Mouse (Mus musculus): ENCODE measurements around the gene AU022252.
A peak's percentile ranks its signal among the peaks of the same experiment; 100 is the strongest.

GRCm38 (mm10) chr4:119192757-119193156 is 39.8 kb downstream of the AU022252 start:
- TF ChIP-seq JUND (IDR thresholded peaks at IDR 0.05; ENCODE audit: low read depth, low read length) (no peak), CTCF (IDR thresholded peaks at IDR 0.05 in 2 of 3, conservative IDR thresholded peaks at IDR 0.05 in 1 of 3; ENCODE audit: control insufficient read depth in 1 of 3, insufficient read depth in 1 of 3, low read depth in 2 of 3, low read length in 3 of 3, poor library complexity in 1 of 3, severe bottlenecking in 1 of 3) (no peak), POLR2A (IDR thresholded peaks at IDR 0.05; ENCODE audit: control insufficient read depth in 1 of 2, insufficient read depth in 1 of 2, low read depth in 1 of 2, low read length in 2 of 2, poor library complexity in 1 of 2) (no peak), USF1 (IDR thresholded peaks at IDR 0.05; ENCODE audit: low read depth, low read length) (no peak), GATA1 (IDR thresholded peaks at IDR 0.05; ENCODE audit: low read depth, low read length) (peak; percentile 25; the same call in 1 of the 2 replicates), ZNF384 (IDR thresholded peaks at IDR 0.05; ENCODE audit: low read depth, low read length) (no peak), MAX (IDR thresholded peaks at IDR 0.05; ENCODE audit: low read length) (no peak), POLR2AphosphoS5 (IDR thresholded peaks at IDR 0.05; ENCODE audit: borderline replicate concordance, low read depth, low read length) (no peak), ZKSCAN1 (IDR thresholded peaks at IDR 0.05; ENCODE audit: low read depth, low read length) (no peak), ZC3H11A (IDR thresholded peaks at IDR 0.05; ENCODE audit: low read depth, low read length) (no peak)

Measured in MEL (cell line).